8 mouse cellular contexts compared by ENCODE assay signal in genomic region chr3:58691997-58692721, GRCm38 (mm10). TPM values are rescaled to one million over a fixed set of nuclear protein-coding genes. Genes with fewer than 3 reads are reported as not detected.
DNase-seq lines count a peak whose midpoint lies in the region; ATAC-seq and TF ChIP-seq lines count a peak whose summit lies in the region.

Siah2 (minus strand) TSS chr3:58692400.

- H3K27me3 ChIP-seq in embryonic facial prominence, embryonic 14.5 days (replicated peaks; ENCODE audit: control insufficient read depth, insufficient read depth, low read length): peaks cover 4% of the 10 kb centered on the region; the same call in 1 of the 2 replicates
- H3K27me3 ChIP-seq in heart, adult 2 months (ENCODE audit: control insufficient read depth, insufficient read depth, low read length): no peaks in the 10 kb centered on the region
- peaks cover 7% of the 10 kb centered on the region for H3K27me3 ChIP-seq in limb, embryonic 12.5 days
- H3K27me3 ChIP-seq in midbrain, embryonic 14.5 days (ENCODE audit: control insufficient read depth, insufficient read depth, low read length): peaks cover 3% of the 10 kb centered on the region; the same call in 1 of the 2 replicates

- no peaks in the 10 kb centered on the region for H3K79me2 ChIP-seq in heart, adult 2 months (replicated peaks; ENCODE audit: control insufficient read depth, insufficient read depth, low read length)

- no peaks in the 10 kb centered on the region for H3K36me3 ChIP-seq in embryonic facial prominence, embryonic 14.5 days (ENCODE audit: control insufficient read depth, insufficient read depth, low read length)
- no peaks in the 10 kb centered on the region for H3K36me3 ChIP-seq in heart, adult 2 months (ENCODE audit: control insufficient read depth, insufficient read depth, low read length)
- H3K36me3 ChIP-seq in limb, embryonic 12.5 days: no peaks in the 10 kb centered on the region
- H3K36me3 ChIP-seq in midbrain, embryonic 14.5 days (ENCODE audit: control insufficient read depth, insufficient read depth, low read length): no peaks in the 10 kb centered on the region

- peak; percentile 93 for DNase-seq in 416B (ENCODE audit: low read depth)
- DNase-seq in embryonic facial prominence, embryonic 14.5 days (ENCODE audit: low spot score): peak; percentile 95
- peak; percentile 91 to 96 for DNase-seq in heart, adult 2 months
- DNase-seq in kidney, adult 8-10 months: peak; percentile 89 to 90
- DNase-seq in midbrain, embryonic 14.5 days: peak; percentile 96
- peak; percentile 79 for DNase-seq in spleen, adult 12 weeks (ENCODE audit: low spot score)

- under 1% methylated on average over 82 of the region's 87 CpGs for WGBS in bone marrow, adult 2 months
- WGBS in embryonic facial prominence, embryonic 14.5 days: 2% methylated on average over 25 of the region's 87 CpGs
- 1% methylated on average over 84 of the region's 87 CpGs for WGBS in heart, adult 2 months
- WGBS in limb, embryonic 12.5 days: under 1% methylated on average over 73 of the region's 87 CpGs
- WGBS in midbrain, embryonic 14.5 days: under 1% methylated on average over 80 of the region's 87 CpGs

- intact Hi-C loops in heart, adult 2 months (cut with DNase I): loop anchor here (2.0 to 5.0 kb wide), 4 partner anchors 37 to 275 kb away; partner anchors contain the start of genes Eif2a, Selenot and Serp1

- peak within 1 kb of the TSS; percentile 88 for H3K9ac ChIP-seq in embryonic facial prominence, embryonic 14.5 days (ENCODE audit: low read depth, low read length)
- H3K9ac ChIP-seq in heart, adult 2 months (ENCODE audit: low read depth, low read length): peak within 1 kb of the TSS; percentile 91
- H3K9ac ChIP-seq in limb, embryonic 12.5 days (replicated peaks): peak within 1 kb of the TSS; percentile 86
- peak within 1 kb of the TSS; percentile 85 for H3K9ac ChIP-seq in midbrain, embryonic 14.5 days (replicated peaks; ENCODE audit: low read length)

- peak within 1 kb of the TSS; percentile 95 for H3K4me3 ChIP-seq in bone marrow, adult 2 months (replicated peaks; ENCODE audit: control insufficient read depth, low read depth, low read length)
- H3K4me3 ChIP-seq in embryonic facial prominence, embryonic 14.5 days (ENCODE audit: low read depth, low read length): peak within 1 kb of the TSS; percentile 85
- H3K4me3 ChIP-seq in heart, adult 2 months: peak within 1 kb of the TSS; percentile 90
- peak within 1 kb of the TSS; percentile 86 for H3K4me3 ChIP-seq in limb, embryonic 12.5 days (replicated peaks)
- peak within 1 kb of the TSS; percentile 82 for H3K4me3 ChIP-seq in midbrain, embryonic 14.5 days (replicated peaks; ENCODE audit: low read depth, low read length)

- H3K9me3 ChIP-seq in embryonic facial prominence, embryonic 14.5 days (ENCODE audit: control insufficient read depth, low read length): no peaks in the 10 kb centered on the region
- no peaks in the 10 kb centered on the region for H3K9me3 ChIP-seq in limb, embryonic 12.5 days
- no peaks in the 10 kb centered on the region for H3K9me3 ChIP-seq in midbrain, embryonic 14.5 days (ENCODE audit: control insufficient read depth, low read length)

- TF ChIP-seq EP300 in heart, adult 2 months (IDR thresholded peaks at IDR 0.05; ENCODE audit: insufficient read depth, low read depth, low read length): no peak

- no peak for TF ChIP-seq CTCF in bone marrow, adult 2 months (IDR thresholded peaks at IDR 0.05; ENCODE audit: control insufficient read depth, insufficient read depth, low read length)
- peak; percentile 47 for TF ChIP-seq CTCF in heart, adult 2 months (IDR thresholded peaks at IDR 0.05)

- ATAC-seq in embryonic facial prominence, embryonic 14.5 days (ENCODE audit: low read depth): peak; percentile 97
- ATAC-seq in limb, embryonic 12.5 days (ENCODE audit: insufficient number of reproducible peaks, insufficient read depth, low FRiP score, low TSS enrichment, low read depth): peak; percentile 91
- ATAC-seq in midbrain, embryonic 14.5 days (ENCODE audit: low FRiP score, low TSS enrichment): peak; percentile 96

- H3K27ac ChIP-seq in bone marrow, adult 2 months (ENCODE audit: control insufficient read depth, insufficient read depth, low read depth, low read length, poor library complexity): peak within 1 kb of the TSS; percentile 95
- H3K27ac ChIP-seq in embryonic facial prominence, embryonic 14.5 days (replicated peaks; ENCODE audit: low read depth, low read length): peak within 1 kb of the TSS; percentile 91
- peak within 1 kb of the TSS; percentile 97 for H3K27ac ChIP-seq in heart, adult 2 months
- H3K27ac ChIP-seq in limb, embryonic 12.5 days: peak within 1 kb of the TSS; percentile 62
- peak within 1 kb of the TSS; percentile 89 for H3K27ac ChIP-seq in midbrain, embryonic 14.5 days (replicated peaks; ENCODE audit: low read depth, low read length)

- H3K4me2 ChIP-seq in embryonic facial prominence, embryonic 14.5 days (ENCODE audit: low read depth, low read length): peak within 1 kb of the TSS; percentile 90
- peak within 1 kb of the TSS; percentile 96 for H3K4me2 ChIP-seq in limb, embryonic 12.5 days
- peak within 1 kb of the TSS; percentile 88 for H3K4me2 ChIP-seq in midbrain, embryonic 14.5 days (ENCODE audit: low read length)

- TF ChIP-seq POLR2A in bone marrow, adult 2 months (IDR thresholded peaks at IDR 0.05; ENCODE audit: borderline replicate concordance, control insufficient read depth, low read depth, low read length): peak; percentile 55; the same call in 1 of the 2 replicates
- no peak; the same call in none of the 2 replicates for TF ChIP-seq POLR2A in heart, adult 2 months (IDR thresholded peaks at IDR 0.05; ENCODE audit: insufficient read depth, low read depth, low read length)

- H3K4me1 ChIP-seq in bone marrow, adult 2 months (ENCODE audit: control insufficient read depth, insufficient read depth, low read length): no peaks in the 10 kb centered on the region
- H3K4me1 ChIP-seq in embryonic facial prominence, embryonic 14.5 days (ENCODE audit: control insufficient read depth, insufficient read depth, low read length): peaks cover 21% of the 10 kb centered on the region
- no peaks in the 10 kb centered on the region for H3K4me1 ChIP-seq in heart, adult 2 months (ENCODE audit: control insufficient read depth, insufficient read depth, low read length)
- peaks cover 13% of the 10 kb centered on the region for H3K4me1 ChIP-seq in limb, embryonic 12.5 days (replicated peaks)
- peaks cover 13% of the 10 kb centered on the region; the same call in 1 of the 2 replicates for H3K4me1 ChIP-seq in midbrain, embryonic 14.5 days (ENCODE audit: control insufficient read depth, insufficient read depth, low read length)

RNA-seq across cellular contexts. Expression of gene Siah2, which starts in this region (rescaled TPM):
- 1.6 and 3.9 TPM in 2 replicates for polyA plus RNA-seq in bone marrow, adult 2 months (2011; ENCODE audit: insufficient read depth, insufficient read length, low replicate concordance, missing spikeins)
- polyA plus RNA-seq in embryonic facial prominence, embryonic 14.5 days (2014; fragmentation: Nextera tagmentation; extraction: Ambion mirVana): 7.8 and 9.0 TPM in 2 replicates
- 10 to 100 TPM in 1 of 2 experiments, 1 to 10 TPM in 1; 8.8 to 10.9 TPM for total RNA-seq in heart, adult 2 months (2021)
- 9.0 and 12.7 TPM in 2 replicates for polyA plus RNA-seq in heart, adult 2 months (2012; rRNA removed)
- polyA plus RNA-seq in limb, embryonic 12.5 days (2016; fragmentation: Nextera tagmentation; extraction: Ambion mirVana): 6.5 and 7.4 TPM in 2 replicates
- 9.9 and 11.8 TPM in 2 replicates for polyA plus RNA-seq in midbrain, embryonic 14.5 days (2014; fragmentation: Nextera tagmentation; extraction: Ambion mirVana)

Comparison
In these comparisons a context has a peak if more than half of its experiments do, and no peak if none do; other contexts are left out.
1. Peak in every context shown above with its lines: DNase-seq, ATAC-seq, H3K4me3 ChIP-seq and H3K27ac ChIP-seq.